Mouse (Mus musculus) MEL (cell line): ENCODE measurements at regions not wholly inside any gene's neighbourhood (a gene's known extent, or its start where the extent isn't known, plus 50 kb on each side); places are given as distances from the start of the nearest gene placed in this dataset.

Source experiments
- CTCF ChIP-seq, 3 experiments: IDR thresholded peaks in 2 of 3; conservative IDR thresholded peaks in 1 of 3; 2 replicates each; pipeline ENCODE4 v1.5.1; 2011 to 2012; ENCODE audit warnings: low read length in 3 of 3, low read depth in 2 of 3, mild to moderate bottlenecking in 2 of 3, improper control_type of control experiment in 1 of 3, inconsistent platforms in 1 of 3, mixed read lengths in 1 of 3, moderate library complexity in 1 of 3; ENCODE audit not compliant: control insufficient read depth in 1 of 3, insufficient read depth in 1 of 3, poor library complexity in 1 of 3, severe bottlenecking in 1 of 3
- EP300 ChIP-seq, 2 experiments: IDR thresholded peaks; 2 replicates each; pipeline ENCODE4 v1.6.1; 2011; ENCODE audit warnings: improper control_type of control experiment in 2 of 2, low read length in 2 of 2, low read depth in 1 of 2, mild to moderate bottlenecking in 1 of 2
- MAZ ChIP-seq: IDR thresholded peaks from 2 replicates; pipeline ENCODE4 v1.6.1; 2012; ENCODE audit warnings: low read depth, mild to moderate bottlenecking, inconsistent platforms, low read length, improper control_type of control experiment
- MXI1 ChIP-seq: IDR thresholded peaks from 2 replicates; pipeline ENCODE4 v1.6.1; 2011; ENCODE audit warnings: mild to moderate bottlenecking, low read depth, low read length, improper control_type of control experiment
- MYC ChIP-seq: IDR thresholded peaks from 2 replicates; pipeline ENCODE4 v1.6.1; 2011; ENCODE audit warnings: low read depth, mild to moderate bottlenecking, low read length, improper control_type of control experiment, moderate library complexity
- POLR2A ChIP-seq, 2 experiments: IDR thresholded peaks; 2 replicates each; pipeline ENCODE4 v1.6.1; 2011 to 2012; ENCODE audit warnings: low read length in 2 of 2, mild to moderate bottlenecking in 2 of 2, control low read depth in 1 of 2, improper control_type of control experiment in 1 of 2, low read depth in 1 of 2, moderate library complexity in 1 of 2; ENCODE audit not compliant: control insufficient read depth in 1 of 2, insufficient read depth in 1 of 2, poor library complexity in 1 of 2

GRCm38 (mm10) chr14:19327321-19327720 lies 91.4 kb downstream of the Gm21738 start:
- TF ChIP-seq MAZ (no peak), POLR2A (IDR thresholded peaks at IDR 0.05; ENCODE audit: control insufficient read depth in 1 of 2, insufficient read depth in 1 of 2, low read depth in 1 of 2, low read length in 2 of 2, poor library complexity in 1 of 2) (no peak), EP300 (IDR thresholded peaks at IDR 0.05; ENCODE audit: low read depth in 1 of 2, low read length in 2 of 2) (no peak), CTCF (IDR thresholded peaks at IDR 0.05 in 2 of 3, conservative IDR thresholded peaks at IDR 0.05 in 1 of 3; ENCODE audit: control insufficient read depth in 1 of 3, insufficient read depth in 1 of 3, low read depth in 2 of 3, low read length in 3 of 3, poor library complexity in 1 of 3, severe bottlenecking in 1 of 3) (peak in 1 of 3 experiments; percentile 10; a peak in 1 of 6 replicates), MYC (no peak), MXI1 (no peak)
